Mouse (Mus musculus) left cerebral cortex, postnatal 14 days (tissue): Measurements from ENCODE around the gene Neb. TPM values are rescaled to one million over a fixed set of nuclear protein-coding genes. Genes with fewer than 3 reads are reported as not detected.

Experiments used
- DNase-seq, 2 experiments: peaks; one replicate each; pipeline ENCODE4 v3.0.0; 2021 to 2022; ENCODE audit warnings: low spot score in 2 of 2, mixed read lengths in 1 of 2
- intact Hi-C: fragments of 180-260 bp; cut with DNase I; formaldehyde crosslinking; loops from one replicate; pipeline ENCODE4 v1.15.1; 2025
- total RNA-seq, 2 experiments: library from RNA; stranded (reverse); gene quantifications; 2 replicates each; pipeline ENCODE4 v1.2.3; 2021

Neb gene
- total RNA-seq, 2 experiments from 2014 or later: 2.0 to 2.7 TPM

GRCm38 (mm10) chr2:52319020-52319567, 59.2 kb downstream of the Neb start:
- intact Hi-C loops: no loop called here
- DNase-seq: no peak

GRCm38 (mm10) chr2:52317471-52317870, 60.8 kb downstream of the Neb start:
- DNase-seq: no peak
- intact Hi-C loops: no loop called here

- DNase-seq: no peak
- intact Hi-C loops: no loop called here
Observed at GRCm38 (mm10) chr2:52315737-52316136, 62.5 kb downstream of the Neb start.

GRCm38 (mm10) chr2:52314922-52315730, 63.1 kb downstream of the Neb start:
- intact Hi-C loops: no loop called here

GRCm38 (mm10) chr2:52310757-52311156, 67.5 kb downstream of the Neb start:
- DNase-seq: no peak
- intact Hi-C loops: no loop called here

More at GRCm38 (mm10) chr2:52314922-52315730, 63.1 kb downstream of the Neb start:
- no peak for DNase-seq

- intact Hi-C loops: loop anchor here (10.0 kb wide), 1 partner anchor 88 kb away; no protein-coding TSS in a partner anchor
- no peak for DNase-seq
Observed at GRCm38 (mm10) chr2:52306635-52307034, 71.6 kb downstream of the Neb start.

GRCm38 (mm10) chr2:52304554-52304953, 73.7 kb downstream of the Neb start:
- DNase-seq: no peak
- intact Hi-C loops: loop anchor here (5.0 to 10.0 kb wide), 2 partner anchors 90 to 288 kb away; no protein-coding TSS in a partner anchor

- no peak for DNase-seq
- intact Hi-C loops: loop anchor here (5.0 to 10.0 kb wide), 2 partner anchors 91 to 289 kb away; no protein-coding TSS in a partner anchor
Observed at GRCm38 (mm10) chr2:52303405-52303804, 74.9 kb downstream of the Neb start.

GRCm38 (mm10) chr2:52297969-52298368, 80.3 kb downstream of the Neb start:
- intact Hi-C loops: no loop called here
- no peak for DNase-seq

GRCm38 (mm10) chr2:52296779-52297178, 81.5 kb downstream of the Neb start:
- intact Hi-C loops: no loop called here

GRCm38 (mm10) chr2:52287436-52287835, 90.8 kb downstream of the Neb start:
- no peak for DNase-seq
- intact Hi-C loops: no loop called here

More at GRCm38 (mm10) chr2:52296779-52297178, 81.5 kb downstream of the Neb start:
- no peak for DNase-seq

- no peak for DNase-seq
- intact Hi-C loops: no loop called here
Observed at GRCm38 (mm10) chr2:52286421-52286820, 91.9 kb downstream of the Neb start.

GRCm38 (mm10) chr2:52272146-52272545, 106.1 kb downstream of the Neb start:
- intact Hi-C loops: no loop called here
- no peak for DNase-seq

- DNase-seq: no peak
Observed at GRCm38 (mm10) chr2:52270911-52271310, 107.4 kb downstream of the Neb start.

GRCm38 (mm10) chr2:52262149-52262548, 116.1 kb downstream of the Neb start:
- intact Hi-C loops: loop anchor here (2.0 to 5.0 kb wide), 2 partner anchors 145 to 329 kb away; no protein-coding TSS in a partner anchor
- peak; percentile 37 to 59 for DNase-seq

More at GRCm38 (mm10) chr2:52270911-52271310, 107.4 kb downstream of the Neb start:
- intact Hi-C loops: no loop called here

- intact Hi-C loops: no loop called here
Observed at GRCm38 (mm10) chr2:52252037-52252436, 126.2 kb downstream of the Neb start.

GRCm38 (mm10) chr2:52248316-52248826, 129.9 kb downstream of the Neb start:
- intact Hi-C loops: no loop called here
- no peak for DNase-seq

More at GRCm38 (mm10) chr2:52252037-52252436, 126.2 kb downstream of the Neb start:
- no peak for DNase-seq

- intact Hi-C loops: no loop called here
Observed at GRCm38 (mm10) chr2:52245091-52245490, 133.2 kb downstream of the Neb start.

GRCm38 (mm10) chr2:52242691-52243090, 135.6 kb downstream of the Neb start:
- DNase-seq: no peak

More at GRCm38 (mm10) chr2:52245091-52245490, 133.2 kb downstream of the Neb start:
- DNase-seq: no peak

GRCm38 (mm10) chr2:52237892-52238291, 140.4 kb downstream of the Neb start:
- intact Hi-C loops: no loop called here
- DNase-seq: no peak

More at GRCm38 (mm10) chr2:52242691-52243090, 135.6 kb downstream of the Neb start:
- intact Hi-C loops: no loop called here
